Mouse (Mus musculus) heart, adult 2 months (tissue): Measurements from ENCODE around the gene Muc4.

Source experiments
- CTCF ChIP-seq: fragments of 200-600 bp; IDR thresholded peaks from 2 replicates; pipeline ENCODE4 v1.8.1; 2022; ENCODE audit warnings: antibody characterized with exemption, mild to moderate bottlenecking, moderate library complexity
- EP300 ChIP-seq: fragments of 200-500 bp; IDR thresholded peaks from 2 replicates; pipeline ENCODE4 v1.6.1; 2011; ENCODE audit warnings: low read depth, low read length, control low read depth; ENCODE audit not compliant: insufficient read depth
- POLR2A ChIP-seq: fragments of 200-500 bp; IDR thresholded peaks from 2 replicates; pipeline ENCODE4 v1.6.1; 2011; ENCODE audit warnings: mild to moderate bottlenecking, low read depth, low read length, control low read depth; ENCODE audit not compliant: insufficient read depth

GRCm38 (mm10) chr16:32812888-32813361 lies 77.2 kb downstream of the Muc4 start:
- peak; percentile 75 for TF ChIP-seq CTCF
- peak; percentile 85 for TF ChIP-seq EP300
- no peak for TF ChIP-seq POLR2A
